Mouse (Mus musculus): Measurements from ENCODE around the gene Ciao1. TPM values are rescaled to one million over a fixed set of nuclear protein-coding genes. Genes with fewer than 3 reads are reported as not detected.

Gene Ciao1
- total and polyA plus RNA-seq, 2 experiments = 44.9 to 62.7 TPM

DNA sequence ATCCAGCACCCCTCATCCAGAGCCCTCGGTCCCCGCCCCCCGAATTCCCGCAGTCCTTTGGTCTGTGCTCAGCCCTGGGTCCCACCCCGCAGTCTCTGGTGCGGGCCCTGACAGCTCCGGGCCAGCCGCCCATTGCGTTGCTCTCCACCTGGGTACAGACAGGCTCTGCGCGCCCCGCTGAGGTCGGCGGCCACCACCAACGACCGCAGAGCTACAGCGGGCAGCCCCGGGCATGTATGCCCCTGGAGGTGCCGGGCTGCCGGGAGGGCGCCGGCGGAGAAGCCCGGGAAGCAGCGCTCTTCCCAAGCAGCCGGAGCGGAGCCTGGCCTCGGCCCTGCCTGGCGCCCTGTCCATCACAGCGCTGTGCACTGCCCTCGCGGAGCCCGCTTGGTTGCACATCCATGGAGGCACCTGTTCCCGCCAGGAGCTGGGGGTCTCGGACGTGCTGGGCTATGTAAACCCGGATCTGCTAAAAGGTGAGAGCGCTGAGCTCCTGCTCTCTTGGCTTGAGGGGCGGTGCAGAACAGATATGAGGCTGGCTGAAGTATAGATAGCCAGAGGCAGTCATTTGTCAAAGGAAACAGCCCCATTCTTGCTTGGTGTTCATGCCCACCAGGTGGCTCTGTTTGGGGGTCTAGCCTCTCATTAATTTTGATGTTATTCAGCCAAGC, 853 bp upstream of the Ciao1 start:
- Histone ChIP-seq H3K9ac (ENCODE audit: low read depth, low read length) (peak overlapping the region; percentile 83), H3K36me3 (ENCODE audit: control insufficient read depth, insufficient read depth, low read length) (peaks cover 16% of the 10 kb centered on the region), H3K4me1 (ENCODE audit: control insufficient read depth, insufficient read depth, low read length) (peaks cover 12% of the 10 kb centered on the region), H3K27ac (replicated peaks; ENCODE audit: insufficient read depth, low read depth, low read length) (no peak overlapping the region), H3K4me3 (ENCODE audit: insufficient read depth, low read depth, low read length) (peak overlapping the region; percentile 85), H3K79me2 (ENCODE audit: control insufficient read depth, insufficient read depth, low read length) (peaks cover 22% of the 10 kb centered on the region), H3K27me3 (ENCODE audit: control insufficient read depth, insufficient read depth, low read length) (no peaks in the 10 kb centered on the region)
- no peak for DNase-seq (ENCODE audit: extremely low read depth, low read depth, low spot score)
- under 1% methylated on average over 39 of the region's 39 CpGs for WGBS
- TF ChIP-seq CTCF (IDR thresholded peaks at IDR 0.05; ENCODE audit: low read depth, low read length) = no peak
- TF ChIP-seq POLR2A (IDR thresholded peaks at IDR 0.05; ENCODE audit: extremely low read depth, insufficient read depth, low read length) = no peak

DNA sequence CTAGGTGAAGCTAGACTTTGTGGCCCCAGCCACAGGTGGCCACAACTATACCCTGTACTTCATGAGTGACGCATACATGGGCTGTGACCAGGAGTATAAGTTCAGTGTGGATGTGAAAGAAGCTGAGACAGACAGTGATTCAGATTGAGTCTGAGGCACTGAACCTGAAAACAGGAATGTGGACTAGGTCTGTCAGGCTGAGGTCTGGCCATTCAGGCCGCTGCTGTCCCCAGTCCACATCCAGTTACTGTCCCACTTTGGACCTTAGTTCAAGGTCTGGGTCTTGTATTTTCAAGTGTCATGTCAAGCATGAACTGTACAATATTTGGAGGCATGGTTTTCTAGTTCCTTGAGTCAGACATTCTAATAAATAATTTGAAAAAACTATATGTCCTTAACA, 7.6 kb downstream of the Ciao1 start:
- no peak overlapping the region for H3K4me3 ChIP-seq (ENCODE audit: insufficient read depth, low read depth, low read length)
- H3K4me1 ChIP-seq (ENCODE audit: control insufficient read depth, insufficient read depth, low read length) = no peaks in the 10 kb centered on the region
- peaks cover 67% of the 10 kb centered on the region for H3K36me3 ChIP-seq (ENCODE audit: control insufficient read depth, insufficient read depth, low read length)
- H3K79me2 ChIP-seq (ENCODE audit: control insufficient read depth, insufficient read depth, low read length) = no peaks in the 10 kb centered on the region
- no peak overlapping the region for H3K9ac ChIP-seq (ENCODE audit: low read depth, low read length)
- TF ChIP-seq CTCF (IDR thresholded peaks at IDR 0.05; ENCODE audit: low read depth, low read length) (no peak), POLR2A (IDR thresholded peaks at IDR 0.05; ENCODE audit: extremely low read depth, insufficient read depth, low read length) (no peak)
- peak; percentile 14 for DNase-seq (ENCODE audit: extremely low read depth, low read depth, low spot score)
- WGBS = 76% methylated on average over 2 of the region's 2 CpGs
- H3K27ac ChIP-seq (replicated peaks; ENCODE audit: insufficient read depth, low read depth, low read length) = no peak overlapping the region
- no peaks in the 10 kb centered on the region for H3K27me3 ChIP-seq (ENCODE audit: control insufficient read depth, insufficient read depth, low read length)

DNA sequence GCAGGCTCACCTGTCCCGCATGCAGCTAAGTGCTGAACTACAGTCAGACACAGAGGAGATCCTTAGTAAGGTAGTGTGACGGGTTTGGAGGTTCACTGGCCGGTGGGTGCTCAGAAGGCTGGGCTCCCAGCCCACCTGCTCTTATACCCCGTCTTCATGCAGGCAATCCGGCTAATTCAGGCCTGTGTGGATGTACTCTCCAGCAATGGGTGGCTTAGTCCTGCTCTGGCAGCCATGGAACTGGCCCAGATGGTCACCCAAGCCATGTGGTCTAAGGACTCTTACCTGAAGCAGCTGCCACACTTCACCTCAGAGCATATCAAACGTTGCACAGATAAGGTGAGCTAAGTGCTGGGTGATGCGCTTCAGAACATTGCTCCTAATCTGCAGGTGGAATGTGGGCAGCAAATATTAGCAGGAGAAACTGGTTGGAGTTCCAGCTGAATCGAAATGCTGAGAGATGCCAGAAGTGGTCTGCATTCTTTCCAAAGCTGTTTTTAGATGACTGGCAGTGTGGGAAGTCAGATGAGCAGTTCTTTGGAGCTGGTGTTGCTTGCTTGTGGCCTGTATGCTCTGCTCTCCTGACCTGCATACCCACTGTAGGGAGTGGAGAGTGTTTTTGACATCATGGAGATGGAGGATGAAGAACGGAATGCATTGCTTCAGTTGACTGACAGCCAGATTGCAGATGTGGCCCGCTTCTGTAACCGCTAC, 9.6 kb downstream of the Ciao1 start:
- H3K79me2 ChIP-seq (ENCODE audit: control insufficient read depth, insufficient read depth, low read length) = no peaks in the 10 kb centered on the region
- no peak overlapping the region for H3K9ac ChIP-seq (ENCODE audit: low read depth, low read length)
- H3K36me3 ChIP-seq (ENCODE audit: control insufficient read depth, insufficient read depth, low read length) = peaks cover 71% of the 10 kb centered on the region
- no peak overlapping the region for H3K27ac ChIP-seq (replicated peaks; ENCODE audit: insufficient read depth, low read depth, low read length)
- no peak for DNase-seq (ENCODE audit: extremely low read depth, low read depth, low spot score)
- 93% methylated on average over 11 of the region's 11 CpGs for WGBS
- H3K27me3 ChIP-seq (ENCODE audit: control insufficient read depth, insufficient read depth, low read length) = no peaks in the 10 kb centered on the region
- no peak overlapping the region for H3K4me3 ChIP-seq (ENCODE audit: insufficient read depth, low read depth, low read length)
- H3K4me1 ChIP-seq (ENCODE audit: control insufficient read depth, insufficient read depth, low read length) = no peaks in the 10 kb centered on the region
- no peak for TF ChIP-seq CTCF (IDR thresholded peaks at IDR 0.05; ENCODE audit: low read depth, low read length)
- TF ChIP-seq POLR2A (IDR thresholded peaks at IDR 0.05; ENCODE audit: extremely low read depth, insufficient read depth, low read length) = no peak

DNA sequence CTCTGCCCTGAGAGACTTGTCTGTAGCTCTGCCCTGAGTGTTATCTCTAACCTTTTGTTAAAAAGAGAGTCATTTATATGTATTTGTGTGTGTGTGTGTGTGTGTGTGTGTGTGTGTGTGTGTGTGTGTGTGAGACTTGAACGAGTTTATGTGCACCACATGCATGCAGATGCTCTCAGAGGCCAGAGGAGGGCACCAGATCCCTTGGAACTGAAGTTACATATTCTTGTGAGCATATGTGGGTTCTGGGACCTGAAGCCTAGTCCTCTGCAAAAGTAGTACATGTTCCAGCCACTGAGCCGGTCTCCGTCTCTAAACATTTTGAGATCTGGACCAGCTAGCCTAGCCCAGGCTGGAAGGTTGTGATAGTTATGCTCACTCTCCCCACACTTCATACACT, 22.4 kb downstream of the Ciao1 start:
- peaks cover 71% of the 10 kb centered on the region for H3K36me3 ChIP-seq (ENCODE audit: control insufficient read depth, insufficient read depth, low read length)
- WGBS = 99% methylated on average over 3 of the region's 3 CpGs
- H3K4me3 ChIP-seq (ENCODE audit: insufficient read depth, low read depth, low read length) = no peak overlapping the region
- H3K79me2 ChIP-seq (ENCODE audit: control insufficient read depth, insufficient read depth, low read length) = no peaks in the 10 kb centered on the region
- no peaks in the 10 kb centered on the region for H3K4me1 ChIP-seq (ENCODE audit: control insufficient read depth, insufficient read depth, low read length)
- TF ChIP-seq CTCF (IDR thresholded peaks at IDR 0.05; ENCODE audit: low read depth, low read length) (no peak), POLR2A (IDR thresholded peaks at IDR 0.05; ENCODE audit: extremely low read depth, insufficient read depth, low read length) (no peak)
- no peak overlapping the region for H3K27ac ChIP-seq (replicated peaks; ENCODE audit: insufficient read depth, low read depth, low read length)
- no peak overlapping the region for H3K9ac ChIP-seq (ENCODE audit: low read depth, low read length)
- H3K27me3 ChIP-seq (ENCODE audit: control insufficient read depth, insufficient read depth, low read length) = no peaks in the 10 kb centered on the region
- DNase-seq (ENCODE audit: extremely low read depth, low read depth, low spot score) = no peak

DNA sequence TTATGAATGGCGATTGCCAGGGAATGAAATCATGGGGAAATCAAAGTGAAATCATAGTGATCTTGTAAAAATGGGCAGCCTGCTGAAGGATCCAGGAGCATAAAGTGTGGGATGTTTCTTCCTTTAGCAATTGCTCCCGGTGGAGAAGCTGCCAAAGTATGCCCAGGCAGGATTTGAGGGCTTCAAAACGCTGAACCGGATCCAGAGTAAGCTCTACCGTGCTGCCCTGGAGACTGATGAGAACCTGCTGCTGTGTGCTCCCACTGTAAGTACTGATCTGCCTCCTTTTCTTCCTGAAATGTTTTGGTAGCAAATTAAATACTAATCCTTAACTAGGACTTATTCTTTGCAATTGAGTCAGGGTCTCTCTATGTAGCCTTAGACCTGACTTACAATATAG, 29.9 kb downstream of the Ciao1 start:
- no peak for DNase-seq (ENCODE audit: extremely low read depth, low read depth, low spot score)
- Histone ChIP-seq H3K27ac (replicated peaks; ENCODE audit: insufficient read depth, low read depth, low read length) (no peak overlapping the region), H3K79me2 (ENCODE audit: control insufficient read depth, insufficient read depth, low read length) (no peaks in the 10 kb centered on the region), H3K4me1 (ENCODE audit: control insufficient read depth, insufficient read depth, low read length) (peaks cover 2% of the 10 kb centered on the region), H3K9ac (ENCODE audit: low read depth, low read length) (no peak overlapping the region), H3K36me3 (ENCODE audit: control insufficient read depth, insufficient read depth, low read length) (peaks cover 74% of the 10 kb centered on the region), H3K27me3 (ENCODE audit: control insufficient read depth, insufficient read depth, low read length) (no peaks in the 10 kb centered on the region), H3K4me3 (ENCODE audit: insufficient read depth, low read depth, low read length) (no peak overlapping the region)
- 100% methylated on average over 5 of the region's 5 CpGs for WGBS
- TF ChIP-seq CTCF (IDR thresholded peaks at IDR 0.05; ENCODE audit: low read depth, low read length) = no peak
- no peak for TF ChIP-seq POLR2A (IDR thresholded peaks at IDR 0.05; ENCODE audit: extremely low read depth, insufficient read depth, low read length)

DNA sequence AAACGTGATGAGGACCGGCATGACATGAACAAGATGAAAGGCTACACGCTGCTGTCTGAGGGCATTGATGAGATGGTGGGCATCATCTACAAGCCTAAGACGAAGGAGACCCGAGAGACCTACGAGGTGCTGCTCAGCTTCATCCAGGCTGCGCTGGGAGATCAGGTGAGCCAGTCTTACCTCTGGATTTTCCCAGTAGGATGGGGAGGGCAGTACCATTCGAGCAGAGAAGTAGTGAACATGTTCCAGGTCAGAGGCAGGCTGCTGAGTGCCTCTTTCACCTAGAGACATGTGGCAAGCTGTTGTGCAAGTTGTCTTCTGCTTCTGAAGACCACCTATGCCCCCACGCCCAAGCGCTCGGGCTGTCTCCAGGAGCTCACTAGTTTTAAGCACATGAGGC, 36.9 kb downstream of the Ciao1 start:
- H3K27ac ChIP-seq (replicated peaks; ENCODE audit: insufficient read depth, low read depth, low read length) = no peak overlapping the region
- no peak overlapping the region for H3K4me3 ChIP-seq (ENCODE audit: insufficient read depth, low read depth, low read length)
- TF ChIP-seq CTCF (IDR thresholded peaks at IDR 0.05; ENCODE audit: low read depth, low read length) (no peak), POLR2A (IDR thresholded peaks at IDR 0.05; ENCODE audit: extremely low read depth, insufficient read depth, low read length) (no peak)
- no peak overlapping the region for H3K9ac ChIP-seq (ENCODE audit: low read depth, low read length)
- H3K4me1 ChIP-seq (ENCODE audit: control insufficient read depth, insufficient read depth, low read length) = peaks cover 10% of the 10 kb centered on the region
- WGBS = 93% methylated on average over 11 of the region's 11 CpGs
- H3K27me3 ChIP-seq (ENCODE audit: control insufficient read depth, insufficient read depth, low read length) = no peaks in the 10 kb centered on the region
- H3K36me3 ChIP-seq (ENCODE audit: control insufficient read depth, insufficient read depth, low read length) = peaks cover 39% of the 10 kb centered on the region
- DNase-seq (ENCODE audit: extremely low read depth, low read depth, low spot score) = no peak
- peaks cover 2% of the 10 kb centered on the region; the same call in 1 of the 2 replicates for H3K79me2 ChIP-seq (ENCODE audit: control insufficient read depth, insufficient read depth, low read length)

All from liver, adult 2 months (tissue).